Mouse (Mus musculus): ENCODE measurements at regions not wholly inside any gene's neighbourhood (a gene's known extent, or its start where the extent isn't known, plus 50 kb on each side); places are given as distances from the start of the nearest gene placed in this dataset.

- no peak for DNase-seq (ENCODE audit: low read depth, low spot score)
These were observed 173.9 kb upstream of the Clnk start for GRCm38 (mm10) chr5:39050512-39050911.

GRCm38 (mm10) chr5:39049141-39049540, 172.5 kb upstream of the Clnk start:
- peak; percentile 32 for DNase-seq (ENCODE audit: low read depth, low spot score)

- DNase-seq (ENCODE audit: low read depth, low spot score), result no peak
These were observed 163.9 kb upstream of the Clnk start for GRCm38 (mm10) chr5:39040467-39040866.

GRCm38 (mm10) chr5:39023241-39023640, 146.6 kb upstream of the Clnk start:
- DNase-seq (ENCODE audit: low read depth, low spot score), result peak; percentile 27

- DNase-seq (ENCODE audit: low read depth, low spot score), result peak; percentile 36
These were observed 124.0 kb upstream of the Clnk start for GRCm38 (mm10) chr5:39000643-39001042.

- DNase-seq (ENCODE audit: low read depth, low spot score), result no peak
These were observed 123.1 kb upstream of the Clnk start for GRCm38 (mm10) chr5:38999700-39000099.

- DNase-seq (ENCODE audit: low read depth, low spot score), result no peak
These were observed 96.0 kb upstream of the Clnk start for GRCm38 (mm10) chr5:38972397-38973159.

- no peak for DNase-seq (ENCODE audit: low read depth, low spot score)
These were observed 93.9 kb upstream of the Clnk start for GRCm38 (mm10) chr5:38970497-38970896.

- peak; percentile 78 for DNase-seq (ENCODE audit: low read depth, low spot score)
These were observed 90.4 kb upstream of the Clnk start for GRCm38 (mm10) chr5:38967010-38967409.

GRCm38 (mm10) chr5:38964445-38964844, 87.8 kb upstream of the Clnk start:
- DNase-seq (ENCODE audit: low read depth, low spot score), result no peak

GRCm38 (mm10) chr5:38950520-38951288, 74.1 kb upstream of the Clnk start:
- no peak for DNase-seq (ENCODE audit: low read depth, low spot score)

GRCm38 (mm10) chr5:38945903-38946686, 69.5 kb upstream of the Clnk start:
- DNase-seq (ENCODE audit: low read depth, low spot score), result peak; percentile 75

GRCm38 (mm10) chr5:38932382-38933079, 55.9 kb upstream of the Clnk start:
- DNase-seq (ENCODE audit: low read depth, low spot score), result peak; percentile 10

- DNase-seq (ENCODE audit: low read depth, low spot score), result no peak
These were observed 50.4 kb upstream of the Clnk start for GRCm38 (mm10) chr5:38927051-38927450.

All from brain, adult 2 months (tissue).